Mouse (Mus musculus) neural tube, embryonic 13.5 days (tissue): ENCODE measurements around the gene Brpf3. TPM values are rescaled to one million over a fixed set of nuclear protein-coding genes. Genes with fewer than 3 reads are reported as not detected.
A peak's percentile ranks its signal among the peaks of the same experiment; 100 is the strongest.
"Not testable (repeated sequence)": the region's sequence is repeated elsewhere in the genome, so short reads cannot be mapped to it uniquely, and the experiment has no call there.

Experiments
- ATAC-seq: fragments of 200-750 bp; cut with Nextera tagmentation; 2 replicates; pipeline ENCODE4 v1.8.0; 2017; ENCODE audit warnings: low read depth, mild to moderate bottlenecking, moderate TSS enrichment, moderate library complexity
- H3K27ac ChIP-seq: fragments of 300-500 bp; sonication (generic); replicated peaks from 2 replicates; pipeline ENCODE4 v1.5.1; 2015; ENCODE audit warnings: moderate library complexity, mild to moderate bottlenecking, inconsistent platforms
- H3K27me3 ChIP-seq: fragments of 300-500 bp; sonication (generic); 2 replicates; pipeline ENCODE4 v1.6.1; 2015; ENCODE audit warnings: mild to moderate bottlenecking, inconsistent platforms
- H3K36me3 ChIP-seq: fragments of 300-500 bp; sonication (generic); 2 replicates; pipeline ENCODE4 v1.6.1; 2015; ENCODE audit warnings: mild to moderate bottlenecking, inconsistent platforms
- H3K4me1 ChIP-seq: fragments of 300-500 bp; sonication (generic); replicated peaks from 2 replicates; pipeline ENCODE4 v1.6.1; 2015; ENCODE audit warnings: inconsistent platforms
- H3K4me2 ChIP-seq: fragments of 300-500 bp; sonication (generic); 2 replicates; pipeline ENCODE4 v1.6.1; 2015; ENCODE audit warnings: inconsistent platforms, mild to moderate bottlenecking, moderate library complexity
- H3K4me3 ChIP-seq: fragments of 300-500 bp; sonication (generic); 2 replicates; pipeline ENCODE4 v1.5.1; 2015; ENCODE audit warnings: mild to moderate bottlenecking, inconsistent platforms
- H3K9ac ChIP-seq: fragments of 300-500 bp; sonication (generic); 2 replicates; pipeline ENCODE4 v1.6.1; 2015; ENCODE audit warnings: moderate library complexity, mild to moderate bottlenecking, inconsistent platforms
- H3K9me3 ChIP-seq: fragments of 300-500 bp; sonication (generic); 2 replicates; pipeline ENCODE4 v1.6.1; 2016; ENCODE audit warnings: inconsistent platforms
- WGBS: fragments of 180-500 bp; shearing (Covaris S2); methylation state at CpG from one replicate; pipeline ENCODE4 v1.1.7; 2015; 5-methylcytosine and 5-hydroxymethylcytosine counted together
- polyA plus RNA-seq: library from polyadenylated mRNA; unstranded; fragments of >200 nt; fragmentation: Nextera tagmentation; extraction: Ambion mirVana; gene quantifications from 2 replicates; pipeline ENCODE4 v1.2.1, GENCODE M21; 2015

Gene Brpf3
- 7.1 and 7.8 TPM in 2 replicates for polyA plus RNA-seq

- H3K27ac ChIP-seq = peak within 1 kb of the TSS; percentile 100
- peak; percentile 77 for ATAC-seq
- H3K4me3 ChIP-seq = peak within 1 kb of the TSS; percentile 75
- H3K9me3 ChIP-seq = no peaks in the 10 kb centered on the region
- peaks cover 33% of the 10 kb centered on the region for H3K4me1 ChIP-seq
- peak within 1 kb of the TSS; percentile 100 for H3K9ac ChIP-seq
- no peaks in the 10 kb centered on the region for H3K27me3 ChIP-seq
- peaks cover 3% of the 10 kb centered on the region for H3K36me3 ChIP-seq
- WGBS = under 1% methylated on average over 54 of the region's 99 CpGs
- peak within 1 kb of the TSS; percentile 94 for H3K4me2 ChIP-seq
Measured at GRCm38 (mm10) chr17:28800671-28801412, at the start of gene Brpf3. Gene Brpf3, plus strand, starts transcription at chr17:28801090.

DNA sequence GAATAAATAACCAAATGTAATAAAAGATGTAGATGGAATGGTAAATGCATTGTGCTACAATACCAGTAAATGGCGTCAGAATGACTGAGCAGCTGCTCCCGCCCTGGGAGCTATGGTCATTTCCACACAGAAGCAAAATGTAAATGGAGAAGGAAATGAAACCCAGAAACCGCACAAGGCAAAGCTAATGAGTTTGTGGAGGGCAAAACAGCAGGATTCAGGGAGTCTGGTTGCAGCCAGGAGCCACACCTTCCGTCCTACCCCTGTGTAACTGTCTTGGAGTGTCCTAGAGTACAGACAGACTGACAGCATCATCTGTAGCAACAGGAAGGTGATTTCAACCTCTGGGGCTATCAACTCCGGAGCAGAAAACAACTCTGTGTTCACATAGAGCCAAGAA, 44.4 kb upstream of the Brpf3 start:
- ATAC-seq = no peak
- Histone ChIP-seq H3K36me3 (no peaks in the 10 kb centered on the region), H3K4me1 (no peaks in the 10 kb centered on the region), H3K27ac (no peak overlapping the region), H3K9ac (no peak overlapping the region), H3K4me2 (no peak overlapping the region), H3K27me3 (no peaks in the 10 kb centered on the region), H3K4me3 (no peak overlapping the region), H3K9me3 (no peaks in the 10 kb centered on the region)
- WGBS = 60% methylated on average over 5 of the region's 5 CpGs

GRCm38 (mm10) chr17:28757470-28757869, 43.4 kb upstream of the Brpf3 start:
- no peaks in the 10 kb centered on the region for H3K27me3 ChIP-seq
- no peak for ATAC-seq
- no peaks in the 10 kb centered on the region for H3K9me3 ChIP-seq
- no peak overlapping the region for H3K27ac ChIP-seq
- no peak overlapping the region for H3K4me3 ChIP-seq
- no peaks in the 10 kb centered on the region for H3K36me3 ChIP-seq
- 89% methylated on average over 2 of the region's 2 CpGs for WGBS
- no peak overlapping the region for H3K9ac ChIP-seq
- H3K4me1 ChIP-seq = no peaks in the 10 kb centered on the region
- H3K4me2 ChIP-seq = no peak overlapping the region

DNA sequence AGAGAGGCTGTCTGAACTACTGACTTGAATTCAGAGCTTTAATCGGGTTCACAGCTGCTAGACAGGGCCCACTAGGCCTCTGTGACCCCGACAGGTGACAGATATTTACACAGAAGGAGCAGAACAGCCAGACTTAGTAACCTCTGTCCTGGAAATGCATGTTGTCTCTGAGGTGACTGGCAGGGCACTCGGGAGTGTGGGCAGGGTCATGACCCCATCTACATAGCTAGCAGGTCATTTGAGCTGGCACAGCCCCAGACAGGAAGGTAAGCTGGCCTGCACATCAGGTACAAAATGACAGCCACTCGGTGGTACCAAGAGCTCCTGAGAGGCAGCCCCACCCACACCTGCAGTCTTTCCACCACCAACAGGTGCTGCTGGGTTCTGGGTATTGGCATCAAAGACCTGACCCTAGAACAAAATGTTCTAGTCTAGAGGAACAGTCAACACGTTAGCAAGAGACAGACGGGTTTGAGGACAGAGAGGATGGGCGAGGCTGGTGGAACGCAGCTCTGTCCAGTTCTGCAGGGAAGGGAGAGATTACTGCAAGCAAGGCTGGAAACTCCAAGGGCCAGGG, 40.1 kb upstream of the Brpf3 start:
- Histone ChIP-seq H3K27ac (no peak overlapping the region), H3K4me3 (no peak overlapping the region), H3K36me3 (no peaks in the 10 kb centered on the region), H3K4me2 (no peak overlapping the region), H3K27me3 (no peaks in the 10 kb centered on the region), H3K9ac (no peak overlapping the region), H3K9me3 (no peaks in the 10 kb centered on the region), H3K4me1 (no peaks in the 10 kb centered on the region)
- WGBS = 81% methylated on average over 8 of the region's 8 CpGs
- ATAC-seq = no peak

GRCm38 (mm10) chr17:28761871-28762270, 39.0 kb upstream of the Brpf3 start:
- Histone ChIP-seq H3K9ac (no peak overlapping the region), H3K36me3 (no peaks in the 10 kb centered on the region), H3K4me1 (no peaks in the 10 kb centered on the region), H3K4me2 (no peak overlapping the region), H3K27me3 (no peaks in the 10 kb centered on the region; the same call in 1 of the 2 replicates), H3K27ac (no peak overlapping the region), H3K9me3 (no peaks in the 10 kb centered on the region), H3K4me3 (no peak overlapping the region)
- 18% methylated on average over 3 of the region's 3 CpGs for WGBS
- no peak for ATAC-seq

GRCm38 (mm10) chr17:28766203-28766602, 34.7 kb upstream of the Brpf3 start:
- H3K9ac ChIP-seq = no peak overlapping the region
- ATAC-seq = no peak
- no peak overlapping the region for H3K27ac ChIP-seq
- H3K27me3 ChIP-seq = peaks cover 36% of the 10 kb centered on the region
- no peak overlapping the region for H3K4me3 ChIP-seq
- no peak overlapping the region for H3K4me2 ChIP-seq
- H3K36me3 ChIP-seq = no peaks in the 10 kb centered on the region
- no peaks in the 10 kb centered on the region for H3K9me3 ChIP-seq
- WGBS = 67% methylated on average over 3 of the region's 3 CpGs
- peaks cover 18% of the 10 kb centered on the region for H3K4me1 ChIP-seq

- H3K4me1 ChIP-seq = peaks cover 18% of the 10 kb centered on the region
- no peaks in the 10 kb centered on the region for H3K9me3 ChIP-seq
- WGBS = 71% methylated on average over 11 of the region's 11 CpGs
- H3K9ac ChIP-seq = no peak overlapping the region
- ATAC-seq = no peak
- peaks cover 41% of the 10 kb centered on the region for H3K27me3 ChIP-seq
- no peak overlapping the region for H3K27ac ChIP-seq
- H3K36me3 ChIP-seq = no peaks in the 10 kb centered on the region
- H3K4me3 ChIP-seq = no peak overlapping the region
- no peak overlapping the region for H3K4me2 ChIP-seq
Measured at GRCm38 (mm10) chr17:28766781-28767515, 33.9 kb upstream of the Brpf3 start.

GRCm38 (mm10) chr17:28769121-28769874, 31.6 kb upstream of the Brpf3 start, which contains the start of gene Mapk13:
Gene Mapk13, plus strand, starts transcription at chr17:28769297.
- Histone ChIP-seq H3K4me3 (peak within 1 kb of the TSS; percentile 30), H3K9me3 (no peaks in the 10 kb centered on the region), H3K36me3 (no peaks in the 10 kb centered on the region), H3K9ac (peak within 1 kb of the TSS; percentile 47), H3K4me2 (peak within 1 kb of the TSS; percentile 61), H3K27me3 (peaks cover 46% of the 10 kb centered on the region), H3K27ac (no peak within 1 kb of the TSS), H3K4me1 (peaks cover 18% of the 10 kb centered on the region)
- WGBS = 2% methylated on average over 56 of the region's 58 CpGs
- no peak for ATAC-seq

GRCm38 (mm10) chr17:28769875-28770421, 30.9 kb upstream of the Brpf3 start:
- ATAC-seq = no peak; the same call in 1 of the 2 replicates
- Histone ChIP-seq H3K27ac (no peak overlapping the region), H3K4me2 (peak overlapping the region; percentile 61), H3K4me1 (peaks cover 18% of the 10 kb centered on the region), H3K9ac (peak overlapping the region; percentile 34; the same call in 1 of the 2 replicates), H3K27me3 (peaks cover 46% of the 10 kb centered on the region), H3K36me3 (no peaks in the 10 kb centered on the region), H3K4me3 (peak overlapping the region; percentile 30), H3K9me3 (no peaks in the 10 kb centered on the region)
- 7% methylated on average over 22 of the region's 24 CpGs for WGBS

GRCm38 (mm10) chr17:28771289-28771688, 29.6 kb upstream of the Brpf3 start:
- Histone ChIP-seq H3K27me3 (peaks cover 46% of the 10 kb centered on the region), H3K36me3 (no peaks in the 10 kb centered on the region), H3K4me1 (peaks cover 18% of the 10 kb centered on the region), H3K27ac (no peak overlapping the region), H3K9me3 (no peaks in the 10 kb centered on the region), H3K4me3 (no peak overlapping the region), H3K9ac (no peak overlapping the region), H3K4me2 (no peak overlapping the region)
- ATAC-seq = no peak
- 88% methylated on average over 5 of the region's 5 CpGs for WGBS

DNA sequence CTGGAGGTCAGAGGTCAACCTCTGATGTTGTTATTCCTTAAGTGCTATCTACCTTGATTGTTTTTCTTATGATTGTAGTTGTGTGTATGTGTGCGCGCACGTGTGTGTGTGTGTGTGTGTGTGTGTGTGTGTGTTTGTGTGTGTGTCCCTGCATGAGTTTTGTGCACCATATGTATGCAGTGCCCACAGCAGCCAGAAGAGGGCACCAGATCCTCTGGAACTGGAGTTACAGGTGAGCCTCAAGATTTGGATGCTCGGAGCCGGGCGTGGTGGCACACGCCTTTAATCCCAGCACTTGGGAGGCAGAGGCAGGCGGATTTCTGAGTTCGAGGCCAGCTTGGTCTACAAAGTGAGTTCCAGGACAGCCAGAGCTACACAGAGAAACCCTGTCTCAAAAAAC, 26.6 kb upstream of the Brpf3 start:
- not testable (repeated sequence) for H3K9me3 ChIP-seq, H3K9ac ChIP-seq, H3K4me3 ChIP-seq, H3K36me3 ChIP-seq, ATAC-seq, H3K4me2 ChIP-seq, H3K27ac ChIP-seq
- peaks cover 12% of the 10 kb centered on the region for H3K4me1 ChIP-seq
- peaks cover 29% of the 10 kb centered on the region for H3K27me3 ChIP-seq
- WGBS = 93% methylated on average over 9 of the region's 9 CpGs
